In the genomic region with DNA sequence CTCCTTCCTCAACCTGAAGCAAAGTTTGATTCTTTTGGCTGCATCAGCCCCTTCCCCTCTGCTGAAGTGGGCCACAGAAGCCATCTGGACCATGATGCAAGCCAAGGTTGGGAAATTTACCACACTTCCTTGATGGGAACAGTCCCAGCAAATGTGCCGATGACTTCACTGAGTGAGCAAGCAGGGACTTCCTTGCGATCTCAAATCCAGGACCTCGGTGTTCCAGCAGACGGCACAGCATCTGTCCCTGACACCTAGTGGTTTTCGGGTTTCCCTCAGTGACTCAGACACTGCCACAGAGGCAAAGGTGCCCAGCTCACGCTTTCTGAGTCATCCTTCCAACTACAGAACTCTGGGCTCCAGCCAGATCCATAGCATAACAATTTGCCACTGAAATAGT, we compare ENCODE assay signal across 8 mouse cellular contexts. TPM values are rescaled to one million over a fixed set of nuclear protein-coding genes. Genes with fewer than 3 reads are reported as not detected.
DNase-seq lines count a peak whose midpoint lies in the region; ATAC-seq and TF ChIP-seq lines count a peak whose summit lies in the region.

No protein-coding gene starts in this region.

- POLR2A ChIA-PET in Patski (lab: Charles Lee), result no interaction called here

- H3K9ac ChIP-seq in forebrain, embryonic 15.5 days (replicated peaks), result no peak overlapping the region

- no peaks in the 10 kb centered on the region for H3K9me3 ChIP-seq in forebrain, embryonic 15.5 days

- peak; percentile 93 for ATAC-seq in Patski
- ATAC-seq in forebrain, embryonic 15.5 days (replicated peaks), result no peak

- no peak overlapping the region for H3K4me2 ChIP-seq in forebrain, embryonic 15.5 days (replicated peaks)

- no peaks in the 10 kb centered on the region for H3K27me3 ChIP-seq in Patski
- H3K27me3 ChIP-seq in forebrain, embryonic 15.5 days, result no peaks in the 10 kb centered on the region

- DNase-seq in gastrocnemius, adult 8-10 months (ENCODE audit: low spot score in 2 of 2), result peak; percentile 41
- DNase-seq in gastrocnemius, postnatal 14 days, result no peak
- DNase-seq in Patski (ENCODE audit: low read depth, low spot score), result peak; percentile 46
- peak; percentile 62 for DNase-seq in heart, adult 8-10 months (ENCODE audit: low spot score)
- DNase-seq in lung, postnatal 4 days, result peak; percentile 34 to 49
- DNase-seq in embryo, embryonic 10 days (ENCODE audit: low spot score), result no peak
- no peak for DNase-seq in thymus, postnatal 36 days

- H3K36me3 ChIP-seq in forebrain, embryonic 15.5 days, result no peaks in the 10 kb centered on the region

- no peak for TF ChIP-seq CTCF in Patski (IDR thresholded peaks at IDR 0.05)

- H3K27ac ChIP-seq in forebrain, embryonic 15.5 days (replicated peaks), result no peak overlapping the region

- H3K4me3 ChIP-seq in forebrain, embryonic 15.5 days, result no peak overlapping the region

- 68% methylated on average over 6 of the region's 6 CpGs for WGBS in forebrain, embryonic 15.5 days

- in situ Hi-C loops in Patski (cut with MboI; ENCODE audit: low pct_unique_long_range_greater_than_20kb), result no loop called here

- intact Hi-C loops in gastrocnemius, postnatal 14 days (cut with DNase I; ENCODE audit: low total_unique reads), result no loop called here

- CTCF ChIA-PET in Patski (lab: Charles Lee), result interaction anchor here (0.7 kb wide), 1 partner anchor 20 kb away, joined by 3 read pairs; no protein-coding TSS in a partner anchor

- no peaks in the 10 kb centered on the region for H3K4me1 ChIP-seq in forebrain, embryonic 15.5 days

RNA-seq across cellular contexts. Expression of gene Pfkfb3, which starts 23.8 kb away (rescaled TPM):
- 100 to 1,000 TPM; 202 to 429 (median 324) TPM for total RNA-seq in gastrocnemius, adult 8-10 months (2022)
- total RNA-seq in gastrocnemius, postnatal 14 days (2021), result 10 to 100 TPM; 14.9 to 20.5 TPM
- polyA plus RNA-seq in Patski (2021), result 21.2 TPM
- total RNA-seq in heart, adult 8-10 months (2022), result 10 to 100 TPM in 2 of 4 experiments, 1 to 10 TPM in 2; 5.5 to 14.7 (median 9.7) TPM
- 32.5 and 33.5 TPM in 2 replicates for polyA plus RNA-seq in forebrain, embryonic 15.5 days (2015; fragmentation: Nextera tagmentation; extraction: Ambion mirVana)

Comparison
In these comparisons a context has a peak if more than half of its experiments do, and no peak if none do; other contexts are left out.
1. DNase-seq: peak in gastrocnemius, adult 8-10 months (2 of 2), Patski (single experiment), heart, adult 8-10 months (single experiment) and lung, postnatal 4 days (2 of 2); none in gastrocnemius, postnatal 14 days (single experiment), embryo, embryonic 10 days (single experiment) and thymus, postnatal 36 days (0 of 2).
2. RNA of gene Pfkfb3, which starts 23.8 kb away (total RNA-seq): 202 to 429 TPM in gastrocnemius, adult 8-10 months; 14.9 to 20.5 TPM in gastrocnemius, postnatal 14 days and 5.5 to 14.7 TPM in heart, adult 8-10 months; every median in the first group is over 4 times any median in the second.